Mouse (Mus musculus): ENCODE data around the gene Vpreb3. TPM values are rescaled to one million over a fixed set of nuclear protein-coding genes. Genes with fewer than 3 reads are reported as not detected.

Gene Vpreb3
- polyA plus RNA-seq, 1 experiment from 2014 or later, result 0.77 TPM

- WGBS, result 87% methylated on average over 7 of the region's 7 CpGs
- peaks cover 25% of the 10 kb centered on the region for H3K4me1 ChIP-seq
- H3K27ac ChIP-seq, result no peak overlapping the region
- no peak overlapping the region for H3K9ac ChIP-seq
- H3K9me3 ChIP-seq, result no peaks in the 10 kb centered on the region
- no peak overlapping the region for H3K4me3 ChIP-seq
- peaks cover 26% of the 10 kb centered on the region for H3K36me3 ChIP-seq (replicated peaks)
- H3K4me2 ChIP-seq, result no peak overlapping the region
- no peaks in the 10 kb centered on the region for H3K27me3 ChIP-seq (replicated peaks)
- no peak for ATAC-seq (replicated peaks)
Measured at GRCm38 (mm10) chr10:75915557-75915956, 27.3 kb upstream of the Vpreb3 start.

GRCm38 (mm10) chr10:75916840-75917239 lies 26.0 kb upstream of the Vpreb3 start:
- H3K9me3 ChIP-seq, result no peaks in the 10 kb centered on the region
- H3K27me3 ChIP-seq (replicated peaks), result no peaks in the 10 kb centered on the region
- no peak for ATAC-seq (replicated peaks)
- H3K4me2 ChIP-seq, result no peak overlapping the region
- peaks cover 14% of the 10 kb centered on the region for H3K36me3 ChIP-seq (replicated peaks)
- peaks cover 26% of the 10 kb centered on the region for H3K4me1 ChIP-seq
- no peak overlapping the region for H3K27ac ChIP-seq
- H3K9ac ChIP-seq, result no peak overlapping the region
- WGBS, result 82% methylated on average over 8 of the region's 8 CpGs
- H3K4me3 ChIP-seq, result no peak overlapping the region

- Histone ChIP-seq H3K4me1 (peaks cover 41% of the 10 kb centered on the region), H3K4me3 (no peak overlapping the region), H3K27ac (no peak overlapping the region), H3K36me3 (replicated peaks) (peaks cover 10% of the 10 kb centered on the region), H3K27me3 (replicated peaks) (no peaks in the 10 kb centered on the region), H3K4me2 (peak overlapping the region; percentile 88; the same call in 1 of the 2 replicates), H3K9ac (no peak overlapping the region), H3K9me3 (no peaks in the 10 kb centered on the region)
- 90% methylated on average over 5 of the region's 5 CpGs for WGBS
- ATAC-seq (replicated peaks), result no peak
Measured at GRCm38 (mm10) chr10:75919026-75919425, 23.8 kb upstream of the Vpreb3 start.

- WGBS, result under 1% methylated on average over 76 of the region's 76 CpGs
- Histone ChIP-seq H3K27me3 (replicated peaks) (no peaks in the 10 kb centered on the region), H3K36me3 (replicated peaks) (no peaks in the 10 kb centered on the region; the same call in 1 of the 2 replicates), H3K27ac (peak within 1 kb of the TSS; percentile 98), H3K4me3 (peak within 1 kb of the TSS; percentile 87), H3K4me2 (peak within 1 kb of the TSS; percentile 88), H3K4me1 (peaks cover 41% of the 10 kb centered on the region), H3K9me3 (no peaks in the 10 kb centered on the region), H3K9ac (peak within 1 kb of the TSS; percentile 94)
- ATAC-seq (replicated peaks), result peak; percentile 91
Measured at GRCm38 (mm10) chr10:75921026-75921725, 21.7 kb upstream of the Vpreb3 start, which contains the start of gene Smarcb1. Gene Smarcb1 (minus strand): TSS chr10:75921617.

- Histone ChIP-seq H3K27me3 (replicated peaks) (no peaks in the 10 kb centered on the region), H3K9me3 (no peaks in the 10 kb centered on the region), H3K9ac (peak overlapping the region; percentile 94), H3K4me3 (peak overlapping the region; percentile 87), H3K4me1 (peaks cover 41% of the 10 kb centered on the region), H3K36me3 (replicated peaks) (no peaks in the 10 kb centered on the region), H3K27ac (peak overlapping the region; percentile 98), H3K4me2 (peak overlapping the region; percentile 88)
- ATAC-seq (replicated peaks), result peak; percentile 53
- 4% methylated on average over 22 of the region's 22 CpGs for WGBS
Measured at GRCm38 (mm10) chr10:75921726-75922560, 20.9 kb upstream of the Vpreb3 start.

- Histone ChIP-seq H3K27ac (no peak overlapping the region), H3K4me2 (no peak overlapping the region), H3K4me1 (peaks cover 28% of the 10 kb centered on the region), H3K27me3 (replicated peaks) (no peaks in the 10 kb centered on the region), H3K36me3 (replicated peaks) (no peaks in the 10 kb centered on the region), H3K9ac (no peak overlapping the region), H3K9me3 (no peaks in the 10 kb centered on the region), H3K4me3 (no peak overlapping the region)
- no peak for ATAC-seq (replicated peaks)
- 71% methylated on average over 2 of the region's 2 CpGs for WGBS
Measured at GRCm38 (mm10) chr10:75924324-75924723, 18.5 kb upstream of the Vpreb3 start.

GRCm38 (mm10) chr10:75926396-75926795 lies 16.5 kb upstream of the Vpreb3 start:
- Histone ChIP-seq H3K9me3 (no peaks in the 10 kb centered on the region), H3K27ac (no peak overlapping the region), H3K9ac (no peak overlapping the region), H3K27me3 (replicated peaks) (no peaks in the 10 kb centered on the region), H3K4me2 (no peak overlapping the region), H3K4me1 (peaks cover 21% of the 10 kb centered on the region), H3K36me3 (replicated peaks) (no peaks in the 10 kb centered on the region), H3K4me3 (no peak overlapping the region)
- WGBS, result 77% methylated on average over 13 of the region's 13 CpGs
- ATAC-seq (replicated peaks), result no peak

- ATAC-seq (replicated peaks), result no peak
- Histone ChIP-seq H3K4me1 (peaks cover 26% of the 10 kb centered on the region), H3K36me3 (replicated peaks) (no peaks in the 10 kb centered on the region), H3K4me2 (no peak overlapping the region), H3K4me3 (no peak overlapping the region), H3K27ac (no peak overlapping the region), H3K27me3 (replicated peaks) (0 out of 2 replicates have a peak, but pooled peaks cover 3% of the 10 kb centered on the region), H3K9me3 (no peaks in the 10 kb centered on the region), H3K9ac (no peak overlapping the region)
- WGBS, result 11% methylated on average over 6 of the region's 6 CpGs
Measured at GRCm38 (mm10) chr10:75930304-75930703, 12.6 kb upstream of the Vpreb3 start.

GRCm38 (mm10) chr10:75931311-75931710 lies 11.5 kb upstream of the Vpreb3 start:
- no peaks in the 10 kb centered on the region for H3K36me3 ChIP-seq (replicated peaks)
- ATAC-seq (replicated peaks), result no peak
- no peaks in the 10 kb centered on the region for H3K9me3 ChIP-seq
- H3K4me3 ChIP-seq, result peak overlapping the region; percentile 49; the same call in 1 of the 2 replicates
- peaks cover 36% of the 10 kb centered on the region for H3K4me1 ChIP-seq
- 0 out of 2 replicates have a peak, but pooled peaks cover 3% of the 10 kb centered on the region for H3K27me3 ChIP-seq (replicated peaks)
- peak overlapping the region; percentile 96 for H3K4me2 ChIP-seq
- H3K27ac ChIP-seq, result no peak overlapping the region
- H3K9ac ChIP-seq, result peak overlapping the region; percentile 70; the same call in 1 of the 2 replicates
- 31% methylated on average over 7 of the region's 7 CpGs for WGBS

GRCm38 (mm10) chr10:75932081-75932678 lies 10.7 kb upstream of the Vpreb3 start:
- no peaks in the 10 kb centered on the region for H3K9me3 ChIP-seq
- H3K27ac ChIP-seq, result peak overlapping the region; percentile 56
- H3K4me3 ChIP-seq, result peak overlapping the region; percentile 49
- peaks cover 38% of the 10 kb centered on the region for H3K4me1 ChIP-seq
- H3K36me3 ChIP-seq (replicated peaks), result no peaks in the 10 kb centered on the region
- peak overlapping the region; percentile 70 for H3K9ac ChIP-seq
- 1% methylated on average over 42 of the region's 44 CpGs for WGBS
- ATAC-seq (replicated peaks), result peak; percentile 38
- 0 out of 2 replicates have a peak, but pooled peaks cover 3% of the 10 kb centered on the region for H3K27me3 ChIP-seq (replicated peaks)
- peak overlapping the region; percentile 96 for H3K4me2 ChIP-seq

GRCm38 (mm10) chr10:75932891-75933290 lies 10.0 kb upstream of the Vpreb3 start, which contains the start of gene Chchd10:
Gene Chchd10 (plus strand): TSS chr10:75933130.
- H3K36me3 ChIP-seq (replicated peaks), result no peaks in the 10 kb centered on the region
- peaks cover 40% of the 10 kb centered on the region for H3K4me1 ChIP-seq
- H3K9me3 ChIP-seq, result no peaks in the 10 kb centered on the region
- H3K27me3 ChIP-seq (replicated peaks), result 0 out of 2 replicates have a peak, but pooled peaks cover 3% of the 10 kb centered on the region
- H3K9ac ChIP-seq, result peak within 1 kb of the TSS; percentile 70
- 26% methylated on average over 6 of the region's 6 CpGs for WGBS
- peak within 1 kb of the TSS; percentile 96 for H3K4me2 ChIP-seq
- peak within 1 kb of the TSS; percentile 56 for H3K27ac ChIP-seq
- no peak for ATAC-seq (replicated peaks)
- H3K4me3 ChIP-seq, result peak within 1 kb of the TSS; percentile 49

GRCm38 (mm10) chr10:75934991-75935390 lies 7.9 kb upstream of the Vpreb3 start:
- Histone ChIP-seq H3K27me3 (replicated peaks) (0 out of 2 replicates have a peak, but pooled peaks cover 3% of the 10 kb centered on the region), H3K4me2 (peak overlapping the region; percentile 94), H3K4me3 (no peak overlapping the region), H3K27ac (no peak overlapping the region), H3K36me3 (replicated peaks) (no peaks in the 10 kb centered on the region), H3K9ac (no peak overlapping the region), H3K4me1 (peaks cover 40% of the 10 kb centered on the region), H3K9me3 (no peaks in the 10 kb centered on the region)
- no peak for ATAC-seq (replicated peaks)
- WGBS, result 81% methylated on average over 1 of the region's 1 CpGs
